Mouse (Mus musculus) stomach, postnatal 0 days (tissue): ENCODE measurements around the gene Ampd1.

ENCODE experiments used
- CTCF ChIP-seq: IDR thresholded peaks from 2 replicates; pipeline ENCODE4 v1.5.1; 2016; ENCODE audit warnings: antibody characterized with exemption, low read depth, mild to moderate bottlenecking, moderate library complexity
- EP300 ChIP-seq: optimal IDR thresholded peaks from 2 replicates; pipeline ENCODE3; 2016; ENCODE audit warnings: antibody characterized with exemption

GRCm38 (mm10) chr3:103081861-103082453, 8.1 kb downstream of the Ampd1 start:
- TF ChIP-seq CTCF (no peak), EP300 (no peak)
